Mouse (Mus musculus) limb, embryonic 10.5 days (tissue): Measurements from ENCODE around the gene Ppp1r14b. TPM values are rescaled to one million over a fixed set of nuclear protein-coding genes. Genes with fewer than 3 reads are reported as not detected.

Experiments
- DNase-seq: peaks from one replicate; pipeline ENCODE4 v3.0.0-alpha.2; 2017; ENCODE audit warnings: low spot score
- H3K27ac ChIP-seq: fragments of 300-500 bp; sonication (generic); 2 replicates; pipeline ENCODE4 v1.5.1; 2016; ENCODE audit warnings: mild to moderate bottlenecking
- H3K27me3 ChIP-seq: fragments of 300-500 bp; sonication (generic); 2 replicates; pipeline ENCODE4 v1.6.1; 2016; ENCODE audit warnings: low read depth, mild to moderate bottlenecking; ENCODE audit not compliant: poor library complexity, severe bottlenecking
- H3K36me3 ChIP-seq: fragments of 300-500 bp; sonication (generic); 2 replicates; pipeline ENCODE4 v1.6.1; 2016; ENCODE audit warnings: mild to moderate bottlenecking, moderate library complexity
- H3K4me1 ChIP-seq: fragments of 300-500 bp; sonication (generic); 2 replicates; pipeline ENCODE4 v1.6.1; 2016
- H3K4me3 ChIP-seq: fragments of 300-500 bp; sonication (generic); 2 replicates; pipeline ENCODE4 v1.5.1; 2016; ENCODE audit warnings: mild to moderate bottlenecking, moderate library complexity
- H3K9me3 ChIP-seq: fragments of 300-500 bp; sonication (generic); replicated peaks from 2 replicates; pipeline ENCODE4 v1.6.1; 2016; ENCODE audit warnings: mild to moderate bottlenecking
- WGBS: fragments of 180-500 bp; shearing (Covaris S2); methylation state at CpG from one replicate; pipeline ENCODE4 v1.1.7; 2016; 5-methylcytosine and 5-hydroxymethylcytosine counted together
- polyA plus RNA-seq: library from polyadenylated mRNA; unstranded; fragments of >200 nt; fragmentation: Nextera tagmentation; extraction: Ambion mirVana; gene quantifications from 2 replicates; pipeline ENCODE4 v1.2.1, GENCODE M21; 2016

Gene Ppp1r14b
- polyA plus RNA-seq = 245 and 281 TPM in 2 replicates

DNA sequence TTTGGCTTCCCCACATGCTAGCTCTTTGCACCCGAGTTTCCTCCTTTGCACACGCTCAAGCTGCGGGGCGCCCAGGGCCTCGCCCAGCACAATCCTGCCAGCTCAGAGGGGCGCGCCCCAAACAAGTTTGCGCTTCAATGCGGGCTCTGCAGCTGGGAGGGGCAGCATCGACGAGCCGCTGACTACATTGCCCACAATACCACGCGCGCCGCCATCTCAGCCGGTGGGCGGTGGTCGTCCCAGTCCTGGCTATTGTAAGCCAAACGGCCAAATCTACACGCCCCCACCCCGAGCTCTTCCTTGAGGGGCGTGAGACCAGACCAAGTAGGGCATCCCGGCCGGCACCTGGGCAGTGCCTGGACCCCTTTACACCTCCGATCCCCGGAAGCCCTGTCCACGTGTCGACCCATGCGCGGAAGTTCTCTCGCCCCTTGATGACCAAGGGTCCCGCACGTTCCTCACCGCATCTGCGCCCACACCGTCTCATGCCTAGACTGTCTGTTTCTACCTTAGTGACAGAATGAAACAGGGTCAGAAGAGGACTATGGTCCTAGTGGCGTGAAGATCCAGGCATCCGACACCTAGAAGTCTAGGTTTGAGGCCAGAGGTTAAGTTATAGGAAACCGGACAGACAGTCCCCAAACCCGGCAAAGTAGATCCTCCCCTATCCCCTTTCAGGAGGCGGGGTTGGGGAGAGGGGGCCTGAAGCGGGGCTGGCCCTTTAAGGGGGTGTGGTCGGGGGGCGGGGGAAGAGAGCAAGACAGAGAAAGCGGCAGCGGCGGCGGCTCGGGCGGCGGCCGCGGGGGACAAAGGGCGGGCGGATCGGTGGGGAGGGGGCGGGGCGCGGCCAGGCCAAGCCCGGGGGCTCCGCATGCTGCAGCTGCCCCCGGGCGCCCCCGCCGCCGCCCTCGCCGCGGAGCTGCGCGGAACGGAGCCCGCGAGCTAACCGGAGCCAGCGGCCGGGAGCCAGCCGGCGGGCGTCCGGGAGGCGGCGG lies at the start of gene Ppp1r14b:
Ppp1r14b (plus strand) TSS at position 758 of the 995 bp plus-strand sequence.
- H3K36me3 ChIP-seq = peaks cover 31% of the 10 kb centered on the region
- no peaks in the 10 kb centered on the region for H3K9me3 ChIP-seq
- peaks cover 3% of the 10 kb centered on the region; the same call in 1 of the 2 replicates for H3K27me3 ChIP-seq
- H3K4me3 ChIP-seq = peak within 1 kb of the TSS; percentile 83
- peaks cover 78% of the 10 kb centered on the region for H3K4me1 ChIP-seq
- peak; percentile 94 for DNase-seq
- 2% methylated on average over 83 of the region's 84 CpGs for WGBS
- H3K27ac ChIP-seq = peak within 1 kb of the TSS; percentile 93

DNA sequence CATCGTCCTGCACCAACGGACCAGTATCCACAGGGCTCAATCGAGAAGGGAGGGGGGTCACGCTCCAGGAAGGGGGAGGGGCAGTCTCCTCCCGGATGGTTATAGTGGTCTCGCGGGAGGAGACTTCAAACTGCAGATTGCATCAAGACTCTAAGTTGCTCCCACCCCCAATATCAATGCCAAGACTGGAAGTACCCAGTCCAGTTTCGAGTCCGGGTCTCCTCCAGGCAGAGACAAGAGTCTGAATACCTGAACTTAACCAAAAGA lies 49.5 kb upstream of the Ppp1r14b start, which contains the start of gene Catsperz:
Catsperz (minus strand) TSS at position 74 of the 267 bp plus-strand sequence.
- Histone ChIP-seq H3K4me1 (peaks cover 42% of the 10 kb centered on the region), H3K36me3 (no peaks in the 10 kb centered on the region), H3K27me3 (peaks cover 82% of the 10 kb centered on the region), H3K9me3 (0 out of 2 replicates have a peak, but pooled peaks cover 3% of the 10 kb centered on the region), H3K4me3 (peak within 1 kb of the TSS; percentile 27), H3K27ac (0 out of 2 replicates have a peak within 1 kb of the TSS, but pooled peaks have one; percentile 12)
- WGBS = 2% methylated on average over 9 of the region's 9 CpGs
- no peak for DNase-seq

GRCm38 (mm10) chr19:6925611-6926329 lies 49.0 kb upstream of the Ppp1r14b start:
- DNase-seq = no peak
- peak overlapping the region; percentile 27 for H3K4me3 ChIP-seq
- H3K4me1 ChIP-seq = peaks cover 37% of the 10 kb centered on the region
- 0 out of 2 replicates have a peak overlapping the region, but pooled peaks have one; percentile 12 for H3K27ac ChIP-seq
- peaks cover 87% of the 10 kb centered on the region for H3K27me3 ChIP-seq
- WGBS = 6% methylated on average over 40 of the region's 40 CpGs
- H3K9me3 ChIP-seq = 0 out of 2 replicates have a peak, but pooled peaks cover 3% of the 10 kb centered on the region
- H3K36me3 ChIP-seq = no peaks in the 10 kb centered on the region

DNA sequence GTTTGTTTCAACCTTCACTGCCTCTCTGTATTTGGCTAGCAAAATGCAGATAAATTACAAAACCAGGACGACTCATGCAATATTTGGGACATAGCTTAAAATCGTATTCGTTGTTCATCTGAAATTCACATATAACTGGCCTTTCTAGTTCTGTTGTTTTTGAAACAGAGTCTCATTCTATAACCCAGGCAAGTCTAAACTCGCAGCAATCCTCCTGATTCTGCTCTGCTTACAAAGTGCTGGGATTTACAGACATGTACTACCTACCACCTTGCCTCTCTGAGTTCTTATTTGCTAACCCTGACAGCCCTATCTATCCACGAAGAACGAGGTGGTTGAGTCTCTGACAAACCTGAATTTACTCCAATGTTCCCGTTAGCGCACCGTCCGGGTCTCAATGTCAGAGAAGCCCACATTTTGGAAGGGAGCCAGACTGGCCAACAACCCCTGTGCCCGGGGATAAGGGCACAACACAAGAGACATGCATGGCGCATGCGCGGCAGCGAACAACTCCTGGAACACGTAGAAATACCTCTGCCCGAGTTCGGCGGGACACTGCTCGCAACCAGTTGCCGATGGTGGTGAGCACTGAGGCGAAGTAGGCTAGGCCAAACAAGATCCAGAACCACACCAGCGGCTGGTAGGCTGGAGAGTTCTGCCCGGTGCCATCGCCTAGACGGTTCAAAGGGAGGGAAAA lies 48.1 kb upstream of the Ppp1r14b start:
- H3K27me3 ChIP-seq = peaks cover 96% of the 10 kb centered on the region
- peak; percentile 69 for DNase-seq
- H3K27ac ChIP-seq = no peak overlapping the region
- H3K4me3 ChIP-seq = peak overlapping the region; percentile 38
- H3K36me3 ChIP-seq = no peaks in the 10 kb centered on the region
- H3K9me3 ChIP-seq = 0 out of 2 replicates have a peak, but pooled peaks cover 3% of the 10 kb centered on the region
- WGBS = 11% methylated on average over 26 of the region's 26 CpGs
- H3K4me1 ChIP-seq = peaks cover 27% of the 10 kb centered on the region

DNA sequence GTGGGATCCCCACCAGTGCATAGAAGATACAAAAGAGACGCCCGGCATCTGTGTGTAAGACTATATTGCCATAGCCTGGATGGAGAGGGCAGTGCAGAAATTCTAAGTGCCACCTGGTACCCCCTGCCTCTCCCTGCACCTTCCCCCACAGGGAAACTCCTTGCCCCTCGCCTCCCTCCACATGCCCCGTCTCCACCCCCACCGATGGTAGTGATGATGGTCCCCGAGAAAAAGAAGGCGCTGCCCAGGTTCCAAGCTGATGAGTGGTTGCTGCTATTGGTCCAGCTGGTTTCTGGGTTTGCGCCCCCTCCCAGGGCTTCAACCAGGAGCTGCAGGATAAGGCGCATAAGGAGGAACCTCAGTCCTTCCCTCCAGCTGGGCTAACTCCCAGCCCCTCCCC lies 46.7 kb upstream of the Ppp1r14b start:
- Histone ChIP-seq H3K4me3 (no peak overlapping the region), H3K27ac (no peak overlapping the region), H3K27me3 (peaks cover 100% of the 10 kb centered on the region), H3K4me1 (peaks cover 19% of the 10 kb centered on the region), H3K36me3 (no peaks in the 10 kb centered on the region), H3K9me3 (0 out of 2 replicates have a peak, but pooled peaks cover 3% of the 10 kb centered on the region)
- DNase-seq = no peak
- 15% methylated on average over 9 of the region's 9 CpGs for WGBS

DNA sequence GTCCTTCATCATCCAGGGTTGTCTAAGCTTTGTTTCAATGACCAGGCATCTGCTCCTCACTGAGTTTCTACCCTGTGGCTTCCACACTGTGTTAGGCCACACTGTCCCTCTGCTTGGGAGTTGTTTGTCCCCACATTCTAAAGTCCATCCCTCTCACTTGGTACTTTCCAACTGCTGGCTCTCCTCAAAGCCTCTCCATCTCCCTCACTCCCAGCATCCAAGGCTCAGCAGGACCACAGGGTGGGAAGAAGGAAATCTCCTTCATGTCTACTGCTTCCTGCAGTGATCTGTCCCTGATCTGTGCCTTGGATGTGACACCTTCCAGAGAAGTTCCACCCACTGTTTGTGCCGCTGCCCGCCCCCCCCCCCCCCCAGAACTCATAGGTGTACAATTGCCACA lies 43.8 kb upstream of the Ppp1r14b start:
- Histone ChIP-seq H3K4me3 (no peak overlapping the region), H3K27me3 (peaks cover 100% of the 10 kb centered on the region), H3K36me3 (no peaks in the 10 kb centered on the region), H3K9me3 (0 out of 2 replicates have a peak, but pooled peaks cover 2% of the 10 kb centered on the region), H3K4me1 (peaks cover 16% of the 10 kb centered on the region), H3K27ac (no peak overlapping the region)
- DNase-seq = no peak
- WGBS = 0% methylated on average over 2 of the region's 2 CpGs

DNA sequence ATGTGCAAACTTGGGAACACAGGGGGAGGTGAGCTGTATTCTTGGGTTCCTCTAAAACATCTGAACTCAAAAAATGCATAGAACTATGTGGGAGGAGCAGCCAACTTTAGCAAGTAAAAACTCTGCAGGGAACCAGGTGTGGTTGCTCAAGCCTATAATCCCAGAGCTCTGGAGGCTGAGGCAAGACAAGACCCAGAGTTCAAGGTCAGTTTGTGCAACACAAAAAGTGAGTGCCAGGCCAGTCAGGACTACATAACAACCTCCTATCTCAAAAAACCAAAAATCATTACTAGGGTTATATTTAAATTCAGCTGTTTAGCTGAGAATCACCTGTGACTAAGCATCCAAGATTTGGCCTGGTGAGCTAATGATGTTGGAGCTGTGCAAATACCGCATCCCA lies 42.8 kb upstream of the Ppp1r14b start:
- Histone ChIP-seq H3K27ac (no peak overlapping the region), H3K4me3 (no peak overlapping the region), H3K4me1 (peaks cover 10% of the 10 kb centered on the region), H3K27me3 (peaks cover 98% of the 10 kb centered on the region), H3K9me3 (no peaks in the 10 kb centered on the region), H3K36me3 (no peaks in the 10 kb centered on the region)
- no peak for DNase-seq
- 50% methylated on average over 1 of the region's 1 CpGs for WGBS

GRCm38 (mm10) chr19:6933102-6933435 lies 41.7 kb upstream of the Ppp1r14b start:
- peaks cover 92% of the 10 kb centered on the region for H3K27me3 ChIP-seq
- H3K4me1 ChIP-seq = peaks cover 8% of the 10 kb centered on the region
- no peaks in the 10 kb centered on the region for H3K9me3 ChIP-seq
- 16% methylated on average over 4 of the region's 4 CpGs for WGBS
- DNase-seq = no peak
- H3K27ac ChIP-seq = no peak overlapping the region
- 0 out of 2 replicates have a peak overlapping the region, but pooled peaks have one; percentile 39 for H3K4me3 ChIP-seq
- no peaks in the 10 kb centered on the region for H3K36me3 ChIP-seq

DNA sequence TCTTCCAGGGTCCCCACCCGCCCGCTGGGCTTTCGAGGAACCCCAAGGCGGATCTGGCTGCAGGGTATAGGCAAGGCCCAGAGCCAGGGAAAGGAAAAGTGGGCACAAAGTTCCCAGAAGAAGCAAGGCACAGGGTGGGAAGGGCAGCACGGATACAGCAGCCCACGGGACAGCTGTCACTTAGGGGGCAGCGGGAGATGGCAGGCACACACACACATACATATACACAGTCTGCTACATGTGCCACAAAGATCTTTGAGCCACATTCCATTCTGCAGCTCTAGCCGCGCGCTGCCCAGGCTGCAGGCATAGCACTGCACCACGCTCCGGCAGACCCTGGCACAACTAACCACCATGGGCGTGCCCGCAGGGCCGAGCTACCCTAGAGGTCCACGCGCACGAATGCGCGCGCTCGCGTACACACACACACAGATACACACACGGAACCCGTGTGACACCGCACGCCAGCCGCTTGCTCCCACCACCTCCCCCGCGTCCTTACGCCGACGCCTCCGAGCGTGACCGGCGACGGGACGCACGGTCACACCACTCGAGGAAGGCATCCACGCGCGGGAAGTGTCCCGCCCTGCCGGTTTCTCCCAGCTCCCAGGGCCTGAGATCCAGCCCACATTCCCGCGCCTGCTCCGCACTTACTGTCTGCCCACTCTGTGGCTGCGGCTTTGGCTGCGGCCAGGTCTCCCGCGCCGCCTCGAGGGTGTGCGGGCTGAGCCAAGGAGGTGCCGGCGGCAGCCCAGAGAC lies 41.2 kb upstream of the Ppp1r14b start:
- H3K4me3 ChIP-seq = peak overlapping the region; percentile 39
- H3K27ac ChIP-seq = no peak overlapping the region
- H3K9me3 ChIP-seq = no peaks in the 10 kb centered on the region
- peaks cover 92% of the 10 kb centered on the region for H3K27me3 ChIP-seq
- no peaks in the 10 kb centered on the region for H3K36me3 ChIP-seq
- 5% methylated on average over 58 of the region's 58 CpGs for WGBS
- H3K4me1 ChIP-seq = peaks cover 8% of the 10 kb centered on the region
- no peak for DNase-seq

- Histone ChIP-seq H3K9me3 (no peaks in the 10 kb centered on the region), H3K4me3 (peak within 1 kb of the TSS; percentile 39), H3K27me3 (peaks cover 91% of the 10 kb centered on the region), H3K27ac (no peak within 1 kb of the TSS), H3K36me3 (no peaks in the 10 kb centered on the region), H3K4me1 (peaks cover 8% of the 10 kb centered on the region)
- 9% methylated on average over 23 of the region's 23 CpGs for WGBS
- no peak for DNase-seq
Measured at GRCm38 (mm10) chr19:6934195-6934977, 40.4 kb upstream of the Ppp1r14b start, which contains the start of gene Kcnk4. Gene Kcnk4, minus strand, starts transcription at chr19:6934515.

DNA sequence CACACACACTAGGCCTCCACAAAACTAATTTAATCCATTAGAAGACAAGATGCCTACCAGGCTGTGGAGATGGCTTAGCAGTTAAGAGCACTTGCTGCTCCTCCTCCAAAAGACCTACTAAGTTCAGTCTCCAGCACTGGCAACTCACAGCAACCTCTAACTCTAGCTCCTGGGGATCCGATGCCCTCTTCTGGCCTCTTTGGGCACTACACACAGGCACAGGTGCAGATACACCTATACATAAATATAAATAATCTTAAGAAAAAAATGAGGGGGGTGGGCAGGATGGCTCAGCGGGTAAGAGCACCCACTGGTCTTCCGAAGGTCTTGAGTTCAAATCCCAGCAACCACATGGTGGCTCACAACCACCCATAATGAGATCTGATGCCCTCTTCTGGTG lies 38.5 kb upstream of the Ppp1r14b start:
- H3K27me3 ChIP-seq = peaks cover 84% of the 10 kb centered on the region

More for the DNA sequence above, 38.5 kb upstream of the Ppp1r14b start:
- no peak overlapping the region for H3K4me3 ChIP-seq
- peaks cover 25% of the 10 kb centered on the region for H3K4me1 ChIP-seq
- H3K9me3 ChIP-seq = no peaks in the 10 kb centered on the region
- 21% methylated on average over 3 of the region's 3 CpGs for WGBS
- H3K27ac ChIP-seq = no peak overlapping the region
- no peaks in the 10 kb centered on the region for H3K36me3 ChIP-seq
- no peak for DNase-seq
